Mouse (Mus musculus): ENCODE measurements around the gene Ffar1. TPM values are rescaled to one million over a fixed set of nuclear protein-coding genes. Genes with fewer than 3 reads are reported as not detected.

Ffar1 gene
- polyA plus RNA-seq (2016; fragmentation: Nextera tagmentation; extraction: Ambion mirVana), result not detected in 2 replicates

DNA sequence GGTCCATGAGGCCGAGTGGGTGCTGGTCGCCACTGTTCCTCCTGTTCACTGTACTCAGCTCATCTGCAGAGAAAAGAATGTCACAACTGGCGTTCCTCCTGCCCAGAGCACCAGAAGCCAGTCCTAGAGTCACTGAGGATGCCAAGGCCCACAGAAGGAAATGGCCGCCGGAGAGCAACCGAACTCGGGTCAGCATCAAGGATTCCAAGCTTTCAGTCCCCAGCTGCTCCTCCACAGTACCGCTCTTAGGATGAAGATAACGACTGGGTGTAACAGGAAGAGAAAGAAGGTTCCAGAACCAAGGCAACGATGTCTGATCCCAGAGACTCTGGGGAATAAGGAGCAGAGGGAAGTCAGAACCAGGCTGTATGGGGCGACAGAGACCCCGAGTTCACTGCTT, at the start of gene Ffar1:
Gene Ffar1, minus strand, starts transcription at position 101 of the 400 bp plus-strand sequence.
- 87% methylated on average over 12 of the region's 12 CpGs for WGBS
- no peak within 1 kb of the TSS for H3K4me3 ChIP-seq (replicated peaks)
- no peak within 1 kb of the TSS for H3K27ac ChIP-seq

DNA sequence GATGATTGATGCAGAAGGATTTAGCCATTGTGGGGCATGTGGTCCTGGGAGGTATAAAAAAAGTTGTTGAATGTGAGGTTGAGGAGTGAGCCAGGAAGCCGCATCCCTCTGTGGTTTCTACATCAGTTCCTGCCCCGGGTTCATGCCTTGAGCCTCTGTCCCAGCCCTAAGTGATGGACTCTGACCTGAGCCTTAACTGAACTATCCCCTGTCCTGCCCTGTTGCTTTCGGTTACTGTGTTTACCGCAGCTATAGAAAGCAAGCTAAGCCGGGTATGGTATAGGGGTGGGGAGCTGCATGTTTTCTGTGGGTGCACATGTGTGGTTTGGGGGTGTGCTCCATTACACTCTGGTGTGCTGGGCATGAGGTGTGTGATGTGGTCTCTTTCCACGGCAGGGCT, 48.4 kb upstream of the Ffar1 start:
- Histone ChIP-seq H3K9me3 (no peaks in the 10 kb centered on the region), H3K27me3 (peaks cover 9% of the 10 kb centered on the region), H3K4me2 (no peak overlapping the region), H3K4me1 (replicated peaks) (peaks cover 16% of the 10 kb centered on the region), H3K4me3 (replicated peaks) (no peak overlapping the region), H3K9ac (replicated peaks) (no peak overlapping the region), H3K36me3 (no peaks in the 10 kb centered on the region), H3K27ac (no peak overlapping the region)
- no peak for ATAC-seq (ENCODE audit: insufficient number of reproducible peaks, insufficient read depth, low FRiP score, low TSS enrichment, low read depth)
- 79% methylated on average over 6 of the region's 6 CpGs for WGBS

More for the DNA sequence above, at the start of gene Ffar1:
- Histone ChIP-seq H3K36me3 (no peaks in the 10 kb centered on the region), H3K9me3 (no peaks in the 10 kb centered on the region), H3K9ac (replicated peaks) (0 out of 2 replicates have a peak within 1 kb of the TSS, but pooled peaks have one; percentile 0), H3K4me1 (replicated peaks) (peaks cover 4% of the 10 kb centered on the region; the same call in 1 of the 2 replicates), H3K27me3 (peaks cover 1% of the 10 kb centered on the region; the same call in 1 of the 2 replicates), H3K4me2 (no peak within 1 kb of the TSS)
- no peak for ATAC-seq (ENCODE audit: insufficient number of reproducible peaks, insufficient read depth, low FRiP score, low TSS enrichment, low read depth)

DNA sequence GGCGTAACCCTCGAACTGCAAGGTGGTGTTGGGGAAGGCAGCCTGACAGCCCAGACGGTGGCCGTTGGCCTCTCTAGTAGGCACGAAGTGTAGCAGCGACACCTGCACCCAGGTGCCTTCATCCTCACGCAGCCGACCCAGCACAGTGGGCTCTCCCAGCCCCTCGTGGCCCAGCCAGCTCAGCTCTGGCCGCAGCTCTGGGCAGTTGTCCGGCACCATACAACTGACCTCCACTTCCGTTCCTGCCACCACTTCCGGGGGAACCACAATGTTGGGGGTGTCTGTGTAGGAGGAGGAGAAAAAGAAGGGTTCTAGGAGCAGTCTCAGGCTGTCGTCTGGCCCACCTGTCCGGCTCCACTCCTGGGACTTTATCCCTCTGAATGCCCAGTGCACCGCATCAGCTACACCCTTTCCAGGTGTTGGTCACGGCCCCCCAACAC, 47.6 kb upstream of the Ffar1 start:
- peak overlapping the region; percentile 65 for H3K4me2 ChIP-seq
- peak overlapping the region; percentile 34 for H3K4me3 ChIP-seq (replicated peaks)
- WGBS, result 23% methylated on average over 16 of the region's 17 CpGs
- H3K9me3 ChIP-seq, result no peaks in the 10 kb centered on the region
- H3K27ac ChIP-seq, result no peak overlapping the region
- H3K4me1 ChIP-seq (replicated peaks), result peaks cover 16% of the 10 kb centered on the region
- ATAC-seq (ENCODE audit: insufficient number of reproducible peaks, insufficient read depth, low FRiP score, low TSS enrichment, low read depth), result peak; percentile 33; the same call in 1 of the 2 replicates
- H3K36me3 ChIP-seq, result no peaks in the 10 kb centered on the region
- H3K9ac ChIP-seq (replicated peaks), result no peak overlapping the region
- H3K27me3 ChIP-seq, result peaks cover 8% of the 10 kb centered on the region

DNA sequence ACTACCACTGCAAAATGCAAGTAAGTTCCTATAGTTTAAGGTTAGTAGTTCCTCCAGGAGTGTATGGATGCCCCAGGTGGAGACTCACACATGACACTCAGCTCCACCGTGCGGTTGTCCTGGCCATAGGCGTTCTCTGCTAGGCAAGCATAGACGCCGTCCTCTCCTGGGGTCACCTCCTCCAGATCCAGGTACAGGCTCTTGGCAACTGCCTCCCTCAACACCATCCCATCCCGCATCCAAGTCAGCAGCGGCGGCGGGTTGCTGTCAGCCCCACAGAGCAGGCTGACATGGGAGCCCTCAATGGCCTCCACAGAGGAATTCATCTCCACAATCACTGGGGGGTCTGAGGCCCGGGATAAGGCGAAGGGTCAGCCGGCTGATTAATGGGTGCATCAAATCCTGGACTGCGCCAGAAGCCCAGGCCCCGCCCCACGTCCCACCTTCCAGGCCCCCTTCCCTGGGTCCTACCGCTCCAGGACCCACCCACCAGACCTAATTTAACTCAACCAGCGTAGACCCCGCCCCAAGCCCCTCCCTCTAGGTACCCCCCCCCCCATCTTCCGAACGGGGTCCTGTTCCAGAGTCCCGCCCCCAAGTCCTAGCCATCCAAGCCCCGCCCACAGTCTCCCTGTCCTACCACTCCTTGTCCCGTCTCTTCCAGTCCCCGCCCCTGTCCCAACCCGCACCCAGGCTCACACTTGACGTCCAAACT, 47.1 kb upstream of the Ffar1 start:
- Histone ChIP-seq H3K4me1 (replicated peaks) (peaks cover 15% of the 10 kb centered on the region), H3K36me3 (no peaks in the 10 kb centered on the region), H3K27me3 (peaks cover 8% of the 10 kb centered on the region), H3K9ac (replicated peaks) (no peak overlapping the region), H3K4me3 (replicated peaks) (peak overlapping the region; percentile 34), H3K4me2 (peak overlapping the region; percentile 65), H3K9me3 (no peaks in the 10 kb centered on the region), H3K27ac (no peak overlapping the region)
- under 1% methylated on average over 26 of the region's 26 CpGs for WGBS
- peak; percentile 73 for ATAC-seq (ENCODE audit: insufficient number of reproducible peaks, insufficient read depth, low FRiP score, low TSS enrichment, low read depth)

DNA sequence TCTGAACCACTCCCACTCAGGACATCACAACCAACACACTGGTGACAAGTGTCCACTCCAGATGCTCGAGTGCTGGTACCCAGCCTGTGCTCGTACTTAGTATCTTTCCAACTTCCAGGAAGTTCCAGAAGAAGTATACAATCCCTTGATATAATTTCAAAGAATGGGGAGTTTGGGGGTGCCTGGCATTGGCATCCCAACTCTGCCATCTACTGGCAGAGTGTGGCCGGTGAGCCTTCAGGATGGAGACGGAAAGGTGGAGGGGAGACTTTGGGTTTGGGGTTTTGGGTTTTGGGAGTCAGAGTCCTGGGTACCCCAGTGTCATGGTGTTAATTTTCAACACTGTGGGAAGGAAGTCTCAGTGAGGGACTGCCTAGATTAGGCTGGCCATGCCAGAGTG, 42.7 kb upstream of the Ffar1 start:
- Histone ChIP-seq H3K4me1 (replicated peaks) (peaks cover 16% of the 10 kb centered on the region), H3K27me3 (peaks cover 11% of the 10 kb centered on the region), H3K9me3 (no peaks in the 10 kb centered on the region), H3K4me3 (replicated peaks) (no peak overlapping the region), H3K9ac (replicated peaks) (no peak overlapping the region), H3K36me3 (no peaks in the 10 kb centered on the region), H3K27ac (no peak overlapping the region), H3K4me2 (no peak overlapping the region)
- 57% methylated on average over 4 of the region's 4 CpGs for WGBS
- ATAC-seq (ENCODE audit: insufficient number of reproducible peaks, insufficient read depth, low FRiP score, low TSS enrichment, low read depth), result no peak

DNA sequence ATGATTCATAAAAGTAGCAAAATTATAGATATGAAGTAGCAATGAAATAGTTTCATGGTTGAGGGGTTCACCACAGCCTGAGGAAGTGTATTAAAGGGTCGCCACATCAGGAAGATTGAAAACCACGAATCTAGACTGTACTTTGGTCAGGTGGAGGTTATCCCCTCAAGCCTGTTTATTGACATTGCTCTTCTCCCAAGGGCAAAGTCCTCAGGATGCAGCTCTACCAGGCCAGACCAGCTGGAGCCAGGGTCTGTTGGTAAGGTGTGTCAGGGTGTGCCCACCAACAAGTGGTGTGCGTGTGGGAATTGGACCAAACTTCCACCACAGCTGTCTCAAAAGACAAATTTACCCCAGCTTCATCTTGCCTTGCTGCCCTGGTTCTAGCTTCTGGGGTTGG, 33.9 kb upstream of the Ffar1 start:
- Histone ChIP-seq H3K4me1 (replicated peaks) (peaks cover 5% of the 10 kb centered on the region; the same call in 1 of the 2 replicates), H3K27me3 (no peaks in the 10 kb centered on the region), H3K9ac (replicated peaks) (no peak overlapping the region), H3K9me3 (no peaks in the 10 kb centered on the region), H3K36me3 (no peaks in the 10 kb centered on the region), H3K4me3 (replicated peaks) (no peak overlapping the region), H3K4me2 (no peak overlapping the region), H3K27ac (no peak overlapping the region)
- WGBS, result 80% methylated on average over 3 of the region's 3 CpGs
- no peak for ATAC-seq (ENCODE audit: insufficient number of reproducible peaks, insufficient read depth, low FRiP score, low TSS enrichment, low read depth)

DNA sequence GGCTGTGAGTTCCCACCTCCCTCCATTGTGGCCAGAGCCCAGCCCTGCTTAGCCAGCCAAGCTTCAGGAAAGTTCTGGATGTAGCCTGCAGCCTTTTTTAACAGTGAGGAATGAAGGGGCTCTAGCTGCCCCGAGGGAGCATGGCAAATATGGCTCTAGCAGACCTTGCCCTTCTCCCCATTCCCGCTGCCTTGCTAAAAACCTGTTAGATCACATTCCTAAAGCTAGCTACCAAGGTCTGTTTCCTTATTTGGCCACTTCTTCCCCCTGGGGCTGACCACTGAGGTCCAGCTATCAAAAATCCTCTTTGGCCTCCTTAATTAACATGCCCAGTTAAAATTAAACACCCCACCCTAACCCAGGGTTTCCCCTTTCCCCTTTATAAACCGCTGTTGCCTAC, 31.2 kb upstream of the Ffar1 start:
- ATAC-seq (ENCODE audit: insufficient number of reproducible peaks, insufficient read depth, low FRiP score, low TSS enrichment, low read depth), result no peak
- no peak overlapping the region for H3K4me3 ChIP-seq (replicated peaks)
- H3K9ac ChIP-seq (replicated peaks), result no peak overlapping the region
- H3K27me3 ChIP-seq, result no peaks in the 10 kb centered on the region
- H3K4me1 ChIP-seq (replicated peaks), result no peaks in the 10 kb centered on the region
- H3K4me2 ChIP-seq, result no peak overlapping the region
- no peaks in the 10 kb centered on the region for H3K9me3 ChIP-seq
- H3K27ac ChIP-seq, result no peak overlapping the region
- H3K36me3 ChIP-seq, result no peaks in the 10 kb centered on the region
- WGBS, result 66% methylated on average over 3 of the region's 3 CpGs

DNA sequence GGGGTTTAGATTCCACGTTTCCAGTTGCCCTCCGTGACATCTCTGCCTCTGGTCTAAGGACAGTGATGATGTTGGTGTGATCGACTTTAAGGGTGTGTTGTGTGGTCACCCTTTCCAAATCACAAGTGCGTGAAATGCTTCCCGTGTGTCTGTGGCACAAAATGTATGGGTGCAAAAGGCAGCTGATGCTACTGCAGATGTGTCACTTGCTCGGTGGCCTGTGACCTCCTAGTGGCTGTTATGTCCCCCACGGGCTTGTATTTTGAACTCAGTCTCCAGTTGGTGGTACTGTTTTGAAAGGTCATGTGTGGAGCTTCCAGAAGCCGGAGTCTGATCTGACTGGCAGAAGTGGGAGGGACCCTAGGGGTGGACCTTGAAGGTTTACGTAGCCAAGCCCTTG, 30.4 kb upstream of the Ffar1 start:
- Histone ChIP-seq H3K27ac (no peak overlapping the region), H3K4me2 (no peak overlapping the region), H3K4me1 (replicated peaks) (no peaks in the 10 kb centered on the region), H3K4me3 (replicated peaks) (no peak overlapping the region), H3K27me3 (no peaks in the 10 kb centered on the region), H3K36me3 (no peaks in the 10 kb centered on the region), H3K9ac (replicated peaks) (no peak overlapping the region), H3K9me3 (no peaks in the 10 kb centered on the region)
- ATAC-seq (ENCODE audit: insufficient number of reproducible peaks, insufficient read depth, low FRiP score, low TSS enrichment, low read depth), result no peak
- 87% methylated on average over 9 of the region's 9 CpGs for WGBS

DNA sequence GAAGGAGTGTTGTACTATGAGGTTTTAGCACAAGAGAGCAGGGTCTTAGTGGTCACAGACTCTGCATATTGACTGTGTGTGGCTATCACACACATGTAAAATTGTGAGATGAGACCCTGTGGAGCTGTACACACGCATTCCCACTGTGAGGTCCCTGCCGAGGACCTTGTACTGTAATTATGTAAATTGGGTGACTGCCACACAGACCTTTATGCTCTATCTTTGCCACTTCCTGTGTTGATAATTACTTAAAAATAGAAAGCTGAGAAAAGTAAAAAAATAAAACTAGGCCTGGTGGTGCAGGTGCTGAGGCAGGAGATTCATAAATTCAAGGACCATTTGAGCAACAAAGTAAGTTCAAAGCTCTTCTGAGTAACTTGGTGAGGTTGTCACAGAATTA, 29.3 kb upstream of the Ffar1 start:
- no peaks in the 10 kb centered on the region for H3K27me3 ChIP-seq

DNA sequence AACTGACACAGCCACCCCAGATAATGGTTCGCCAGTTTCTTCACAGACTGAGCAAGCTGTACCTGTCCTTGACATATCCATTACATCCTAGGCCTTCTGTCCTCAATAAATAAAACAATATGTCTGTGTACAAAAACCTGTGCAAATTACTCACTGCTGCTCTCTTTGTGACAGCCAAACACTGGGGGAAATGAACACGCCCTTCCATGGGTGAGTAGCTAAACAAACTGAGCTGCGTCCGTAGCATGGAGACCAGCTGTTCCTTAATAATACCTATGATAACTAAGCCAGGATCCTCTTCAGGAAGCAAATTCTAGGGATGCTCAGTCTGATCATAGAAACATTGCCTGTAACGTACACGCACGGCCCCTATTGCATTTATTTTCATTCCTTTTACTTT, 27.4 kb upstream of the Ffar1 start:
- Histone ChIP-seq H3K27ac (no peak overlapping the region), H3K9ac (replicated peaks) (no peak overlapping the region), H3K4me2 (no peak overlapping the region), H3K9me3 (no peaks in the 10 kb centered on the region), H3K36me3 (no peaks in the 10 kb centered on the region), H3K4me3 (replicated peaks) (no peak overlapping the region), H3K4me1 (replicated peaks) (no peaks in the 10 kb centered on the region), H3K27me3 (no peaks in the 10 kb centered on the region)
- WGBS, result 83% methylated on average over 7 of the region's 7 CpGs
- no peak for ATAC-seq (ENCODE audit: insufficient number of reproducible peaks, insufficient read depth, low FRiP score, low TSS enrichment, low read depth)

More for the DNA sequence above, 29.3 kb upstream of the Ffar1 start:
- no peaks in the 10 kb centered on the region for H3K4me1 ChIP-seq (replicated peaks)
- H3K27ac ChIP-seq, result no peak overlapping the region
- H3K9ac ChIP-seq (replicated peaks), result no peak overlapping the region
- no peak overlapping the region for H3K4me2 ChIP-seq
- H3K36me3 ChIP-seq, result no peaks in the 10 kb centered on the region
- H3K4me3 ChIP-seq (replicated peaks), result no peak overlapping the region
- no peak for ATAC-seq (ENCODE audit: insufficient number of reproducible peaks, insufficient read depth, low FRiP score, low TSS enrichment, low read depth)
- 62% methylated on average over 2 of the region's 2 CpGs for WGBS
- no peaks in the 10 kb centered on the region for H3K9me3 ChIP-seq

DNA sequence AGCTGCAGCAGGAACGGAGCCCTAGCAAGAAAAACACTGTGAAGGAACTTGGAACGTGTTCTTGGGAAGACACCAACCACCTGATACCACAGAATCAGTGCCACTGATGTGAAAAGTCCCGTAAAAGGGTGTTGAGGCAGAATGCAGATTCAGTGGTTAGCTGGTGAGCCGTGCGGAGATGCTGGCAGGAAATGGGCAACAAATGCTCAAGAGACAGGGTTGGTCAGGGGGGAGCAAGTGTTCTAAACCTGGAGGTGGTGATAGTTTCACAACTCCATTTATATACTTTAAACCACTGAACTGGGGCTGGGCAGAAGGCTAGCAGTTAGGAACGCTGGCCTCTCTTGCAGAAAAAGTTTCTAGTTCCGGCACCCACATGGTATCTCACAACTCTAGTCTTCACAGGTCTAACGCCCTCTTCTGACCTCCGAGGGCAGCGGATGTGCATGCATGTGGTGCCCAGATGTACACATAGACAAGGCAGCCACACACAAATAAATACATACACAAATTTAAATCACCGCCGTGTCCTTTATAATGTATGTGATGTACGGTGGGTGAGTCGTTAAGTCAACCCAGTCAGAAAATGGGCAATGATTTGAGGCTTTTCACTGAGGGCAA, 26.3 kb upstream of the Ffar1 start:
- 81% methylated on average over 14 of the region's 14 CpGs for WGBS
- no peak for ATAC-seq (ENCODE audit: insufficient number of reproducible peaks, insufficient read depth, low FRiP score, low TSS enrichment, low read depth)
- H3K36me3 ChIP-seq, result no peaks in the 10 kb centered on the region
- no peak overlapping the region for H3K4me2 ChIP-seq
- no peaks in the 10 kb centered on the region for H3K27me3 ChIP-seq
- 0 out of 2 replicates have a peak, but pooled peaks cover 2% of the 10 kb centered on the region for H3K9me3 ChIP-seq
- no peaks in the 10 kb centered on the region for H3K4me1 ChIP-seq (replicated peaks)
- no peak overlapping the region for H3K27ac ChIP-seq
- no peak overlapping the region for H3K4me3 ChIP-seq (replicated peaks)
- no peak overlapping the region for H3K9ac ChIP-seq (replicated peaks)

Measured in limb, embryonic 12.5 days (tissue).